In the genomic region with DNA sequence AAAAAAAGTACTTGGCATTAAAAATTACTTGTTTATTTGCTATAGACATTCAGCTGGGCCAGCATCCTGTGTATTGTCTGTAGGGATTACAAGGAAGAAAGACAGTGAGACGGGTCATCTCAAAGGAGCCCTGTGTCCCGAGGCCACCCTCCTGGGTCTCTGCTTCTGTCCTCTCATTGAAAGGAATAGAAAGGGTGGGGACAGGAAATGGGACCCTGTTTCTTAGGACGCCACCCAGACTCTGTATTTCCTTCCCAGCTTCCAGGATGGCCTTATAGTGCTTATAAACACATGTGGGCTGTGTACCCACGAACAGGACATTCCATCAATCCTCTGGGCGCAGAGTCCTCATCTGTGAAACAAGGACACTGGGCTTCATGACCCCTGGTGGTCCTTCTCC, we compare ENCODE assay signal across 32 mouse cellular contexts. TPM values are rescaled to one million over a fixed set of nuclear protein-coding genes. Genes with fewer than 3 reads are reported as not detected.
DNase-seq lines count a peak whose midpoint lies in the region; ATAC-seq and TF ChIP-seq lines count a peak whose summit lies in the region.
"Had no signal": no experiment of that assay in that cellular context is flagged by ENCODE, and none has a peak within 500 bp of the region (broad histone marks: within the 10 kb centered on the region; RNA-seq: fewer than 3 reads in every experiment).

No protein-coding gene starts in this region.

- no peaks in the 10 kb centered on the region for H3K27me3 ChIP-seq in heart, embryonic 10.5 days (ENCODE audit: insufficient read depth, poor library complexity, severe bottlenecking)
- H3K27me3 ChIP-seq in hindbrain, postnatal 0 days (ENCODE audit: insufficient read depth, low read length), result no peaks in the 10 kb centered on the region
- H3K27me3 ChIP-seq: CH12.LX; embryonic facial prominence, embryonic 12.5 days; embryonic facial prominence, embryonic 15.5 days; forebrain, embryonic 12.5 days; forebrain, embryonic 15.5 days; heart, embryonic 12.5 days; heart, embryonic 15.5 days; hindbrain, embryonic 12.5 days; hindbrain, embryonic 15.5 days; intestine, embryonic 15.5 days; Patski had no signal

- no peak overlapping the region for H3K27ac ChIP-seq in heart, embryonic 10.5 days
- H3K27ac ChIP-seq in hindbrain, postnatal 0 days, result no peak overlapping the region
- H3K27ac ChIP-seq: embryonic facial prominence, embryonic 12.5 days; embryonic facial prominence, embryonic 15.5 days; forebrain, embryonic 12.5 days; forebrain, embryonic 15.5 days; heart, embryonic 15.5 days; hindbrain, embryonic 12.5 days; hindbrain, embryonic 15.5 days; intestine, embryonic 15.5 days had no signal

- intact Hi-C loops in heart, postnatal 25 days (cut with DNase I), result no loop called here

- no peak for TF ChIP-seq CTCF in hindbrain, postnatal 0 days (IDR thresholded peaks at IDR 0.05; ENCODE audit: low read depth)

- H3K4me3 ChIP-seq in heart, embryonic 10.5 days, result no peak overlapping the region
- no peak overlapping the region for H3K4me3 ChIP-seq in hindbrain, postnatal 0 days (ENCODE audit: low read length)
- H3K4me3 ChIP-seq: embryonic facial prominence, embryonic 12.5 days; embryonic facial prominence, embryonic 15.5 days; forebrain, embryonic 12.5 days; forebrain, embryonic 15.5 days; heart, embryonic 12.5 days; heart, embryonic 15.5 days; hindbrain, embryonic 12.5 days; hindbrain, embryonic 15.5 days; intestine, embryonic 15.5 days had no signal

- no peak for ATAC-seq in erythroid progenitor cell, adult 5-6 weeks (replicated peaks; ENCODE audit: low FRiP score, poor library complexity, severe bottlenecking)
- no peak for ATAC-seq in hindbrain, postnatal 0 days
- ATAC-seq: forebrain, embryonic 15.5 days; intestine, embryonic 15.5 days; Patski had no signal

- WGBS in heart, embryonic 10.5 days, result 68% methylated on average over 5 of the region's 5 CpGs
- 77% methylated on average over 5 of the region's 5 CpGs for WGBS in hindbrain, postnatal 0 days

- peaks cover 15% of the 10 kb centered on the region; the same call in 1 of the 2 replicates for H3K4me1 ChIP-seq in heart, embryonic 10.5 days
- H3K4me1 ChIP-seq in hindbrain, postnatal 0 days (ENCODE audit: insufficient read depth, low read length), result no peaks in the 10 kb centered on the region
- H3K4me1 ChIP-seq: forebrain, embryonic 12.5 days; forebrain, embryonic 15.5 days; hindbrain, embryonic 12.5 days; hindbrain, embryonic 15.5 days; intestine, embryonic 15.5 days had no signal

- H3K9ac ChIP-seq in hindbrain, postnatal 0 days (replicated peaks; ENCODE audit: low read length), result no peak overlapping the region
- H3K9ac ChIP-seq: embryonic facial prominence, embryonic 12.5 days; embryonic facial prominence, embryonic 15.5 days; forebrain, embryonic 12.5 days; forebrain, embryonic 15.5 days; heart, embryonic 12.5 days; heart, embryonic 15.5 days; hindbrain, embryonic 12.5 days; hindbrain, embryonic 15.5 days; intestine, embryonic 15.5 days had no signal

- H3K36me3 ChIP-seq in heart, embryonic 10.5 days, result no peaks in the 10 kb centered on the region
- no peaks in the 10 kb centered on the region for H3K36me3 ChIP-seq in hindbrain, postnatal 0 days (ENCODE audit: insufficient read depth, low read length)
- H3K36me3 ChIP-seq: embryonic facial prominence, embryonic 12.5 days; embryonic facial prominence, embryonic 15.5 days; forebrain, embryonic 12.5 days; forebrain, embryonic 15.5 days; G1E; heart, embryonic 12.5 days; heart, embryonic 15.5 days; hindbrain, embryonic 12.5 days; hindbrain, embryonic 15.5 days; intestine, embryonic 15.5 days had no signal

- H3K9me3 ChIP-seq in heart, embryonic 10.5 days, result no peaks in the 10 kb centered on the region
- H3K9me3 ChIP-seq in hindbrain, postnatal 0 days (ENCODE audit: low read length), result no peaks in the 10 kb centered on the region
- H3K9me3 ChIP-seq: embryonic facial prominence, embryonic 12.5 days; embryonic facial prominence, embryonic 15.5 days; forebrain, embryonic 12.5 days; forebrain, embryonic 15.5 days; heart, embryonic 12.5 days; heart, embryonic 15.5 days; hindbrain, embryonic 12.5 days; hindbrain, embryonic 15.5 days; intestine, embryonic 15.5 days had no signal

- DNase-seq in heart, embryonic 10.5 days (ENCODE audit: low spot score), result peak; percentile 42
- no peak for DNase-seq in heart, postnatal 25 days (ENCODE audit: low spot score)
- DNase-seq in lung, postnatal 10 days, result peak; percentile 66
- peak; percentile 76 for DNase-seq in lung, postnatal 36 days
- DNase-seq in hindbrain, postnatal 0 days (ENCODE audit: low spot score), result no peak
- DNase-seq: adrenal gland, postnatal 10 days; adrenal gland, postnatal 36 days; B cell, adult 2 months; cerebellum, adult 18-20 months; cerebellum, adult 9-10 months; cerebellum, postnatal 14 days; gastrocnemius, postnatal 36 days; heart, postnatal 14 days had no signal

- H3K4me2 ChIP-seq in hindbrain, postnatal 0 days (ENCODE audit: low read depth, low read length), result no peak overlapping the region
- H3K4me2 ChIP-seq: embryonic facial prominence, embryonic 12.5 days; embryonic facial prominence, embryonic 15.5 days; forebrain, embryonic 12.5 days; forebrain, embryonic 15.5 days; heart, embryonic 12.5 days; heart, embryonic 15.5 days; hindbrain, embryonic 12.5 days; hindbrain, embryonic 15.5 days; intestine, embryonic 15.5 days had no signal

RNA-seq across cellular contexts. Expression of a gene that starts 30.8 kb away (rescaled TPM):
- polyA plus RNA-seq in heart, embryonic 10.5 days (2016; fragmentation: Nextera tagmentation; extraction: Ambion mirVana), result not detected in 2 replicates
- total RNA-seq in heart, postnatal 25 days (2021), result not detected
- not detected in 2 replicates for total RNA-seq in erythroid progenitor cell, adult 5-6 weeks (2015; ENCODE audit: low replicate concordance)
- total RNA-seq in erythroid progenitor cell, adult 5-6 weeks (2017; ENCODE audit: low replicate concordance), result not detected in 2 replicates
- 0.21 TPM in 1 of 2 replicates, not detected in the other for total RNA-seq in hindbrain, postnatal 0 days (2014; rRNA removed)
- polyA plus RNA-seq in hindbrain, postnatal 0 days (2015; fragmentation: Nextera tagmentation; extraction: Ambion mirVana), result not detected in 2 replicates
- total RNA-seq: adrenal gland, adult 18-20 months; adrenal gland, postnatal 10 days; adrenal gland, postnatal 36 days; CH12.LX; common myeloid progenitor, adult 5-6 weeks; gastrocnemius, adult 8-10 months; gastrocnemius, postnatal 36 days; granulocyte monocyte progenitor cell, adult 5-6 weeks; heart, adult 8-10 months; heart, postnatal 14 days; hematopoietic stem cell, adult 5-6 weeks had no signal
- polyA plus RNA-seq: forebrain, embryonic 12.5 days; forebrain, embryonic 15.5 days; G1E; heart, embryonic 12.5 days; heart, embryonic 15.5 days; hindbrain, embryonic 12.5 days; hindbrain, embryonic 15.5 days; Patski had no signal

RNA-seq across cellular contexts. Expression of a gene that starts 36.5 kb away (rescaled TPM):
- polyA plus RNA-seq in heart, embryonic 10.5 days (2016; fragmentation: Nextera tagmentation; extraction: Ambion mirVana), result 98.2 and 147 TPM in 2 replicates
- total RNA-seq in heart, postnatal 25 days (2021), result 10 to 100 TPM; 55.9 to 63.6 TPM
- 1.7 and 1.8 TPM in 2 replicates for total RNA-seq in erythroid progenitor cell, adult 5-6 weeks (2015; ENCODE audit: low replicate concordance)
- total RNA-seq in erythroid progenitor cell, adult 5-6 weeks (2017; ENCODE audit: low replicate concordance), result 1.2 TPM in 1 of 2 replicates, not detected in the other
- total RNA-seq in hindbrain, postnatal 0 days (2014; rRNA removed), result 45.6 and 74.2 TPM in 2 replicates
- 37.8 and 44.1 TPM in 2 replicates for polyA plus RNA-seq in hindbrain, postnatal 0 days (2015; fragmentation: Nextera tagmentation; extraction: Ambion mirVana)
- total RNA-seq: CH12.LX; common myeloid progenitor, adult 5-6 weeks; granulocyte monocyte progenitor cell, adult 5-6 weeks; hematopoietic stem cell, adult 5-6 weeks had no signal
- polyA plus RNA-seq: G1E had no signal

Comparison
In these comparisons a context has a peak if more than half of its experiments do, and no peak if none do; other contexts are left out.
1. DNase-seq: peak in heart, embryonic 10.5 days (single experiment), lung, postnatal 10 days (single experiment) and lung, postnatal 36 days (single experiment); none in heart, postnatal 25 days (single experiment) and hindbrain, postnatal 0 days (single experiment).
2. RNA of a gene that starts 36.5 kb away (total RNA-seq): 45.6 to 74.2 TPM in hindbrain, postnatal 0 days and 55.9 to 63.6 TPM in heart, postnatal 25 days; 1.2 to 1.8 TPM in erythroid progenitor cell, adult 5-6 weeks; every median in the first group is over 10 times any median in the second.